Mouse (Mus musculus): ENCODE results near the gene Ccdc88a. TPM values are rescaled to one million over a fixed set of nuclear protein-coding genes. Genes with fewer than 3 reads are reported as not detected.

Gene Ccdc88a
- polyA plus RNA-seq, 1 experiment from 2014 or later: 72.2 TPM

GRCm38 (mm10) chr11:29378751-29379150 is 5.3 kb downstream of the Ccdc88a start:
- Histone ChIP-seq H3K36me3 (peaks cover 6% of the 10 kb centered on the region; the same call in 1 of the 2 replicates), H3K27me3 (no peaks in the 10 kb centered on the region), H3K9ac (replicated peaks) (no peak overlapping the region), H3K4me2 (no peak overlapping the region), H3K4me1 (replicated peaks) (peaks cover 6% of the 10 kb centered on the region), H3K27ac (no peak overlapping the region), H3K9me3 (no peaks in the 10 kb centered on the region), H3K4me3 (replicated peaks) (no peak overlapping the region)
- no peak for ATAC-seq (ENCODE audit: insufficient number of reproducible peaks, insufficient read depth, low FRiP score, low TSS enrichment, low read depth)
- 84% methylated on average over 1 of the region's 1 CpGs for WGBS

- no peak overlapping the region for H3K4me3 ChIP-seq (replicated peaks)
- H3K9me3 ChIP-seq: no peaks in the 10 kb centered on the region
- H3K4me1 ChIP-seq (replicated peaks): no peaks in the 10 kb centered on the region
- H3K4me2 ChIP-seq: no peak overlapping the region
- H3K27ac ChIP-seq: no peak overlapping the region
- ATAC-seq (ENCODE audit: insufficient number of reproducible peaks, insufficient read depth, low FRiP score, low TSS enrichment, low read depth): no peak
- 0 out of 2 replicates have a peak, but pooled peaks cover 3% of the 10 kb centered on the region for H3K36me3 ChIP-seq
- WGBS: 82% methylated on average over 2 of the region's 2 CpGs
- no peak overlapping the region for H3K9ac ChIP-seq (replicated peaks)
- no peaks in the 10 kb centered on the region for H3K27me3 ChIP-seq
These were observed 10.0 kb downstream of the Ccdc88a start for GRCm38 (mm10) chr11:29383493-29383892.

GRCm38 (mm10) chr11:29384001-29384400 is 10.5 kb downstream of the Ccdc88a start:
- WGBS: 78% methylated on average over 1 of the region's 1 CpGs
- H3K27me3 ChIP-seq: no peaks in the 10 kb centered on the region
- H3K36me3 ChIP-seq: 0 out of 2 replicates have a peak, but pooled peaks cover 3% of the 10 kb centered on the region
- no peaks in the 10 kb centered on the region for H3K9me3 ChIP-seq
- no peak for ATAC-seq (ENCODE audit: insufficient number of reproducible peaks, insufficient read depth, low FRiP score, low TSS enrichment, low read depth)
- no peak overlapping the region for H3K4me2 ChIP-seq
- H3K4me1 ChIP-seq (replicated peaks): no peaks in the 10 kb centered on the region
- H3K4me3 ChIP-seq (replicated peaks): no peak overlapping the region
- H3K9ac ChIP-seq (replicated peaks): no peak overlapping the region
- no peak overlapping the region for H3K27ac ChIP-seq

- Histone ChIP-seq H3K27ac (no peak overlapping the region), H3K4me1 (replicated peaks) (no peaks in the 10 kb centered on the region), H3K36me3 (0 out of 2 replicates have a peak, but pooled peaks cover 3% of the 10 kb centered on the region), H3K27me3 (no peaks in the 10 kb centered on the region), H3K9ac (replicated peaks) (no peak overlapping the region), H3K4me3 (replicated peaks) (no peak overlapping the region), H3K9me3 (no peaks in the 10 kb centered on the region), H3K4me2 (no peak overlapping the region)
- 80% methylated on average over 3 of the region's 3 CpGs for WGBS
- ATAC-seq (ENCODE audit: insufficient number of reproducible peaks, insufficient read depth, low FRiP score, low TSS enrichment, low read depth): no peak
These were observed 11.2 kb downstream of the Ccdc88a start for GRCm38 (mm10) chr11:29384617-29385016.

- 78% methylated on average over 4 of the region's 4 CpGs for WGBS
- Histone ChIP-seq H3K4me2 (no peak overlapping the region), H3K36me3 (0 out of 2 replicates have a peak, but pooled peaks cover 4% of the 10 kb centered on the region), H3K9me3 (no peaks in the 10 kb centered on the region), H3K27me3 (no peaks in the 10 kb centered on the region), H3K4me3 (replicated peaks) (no peak overlapping the region), H3K9ac (replicated peaks) (no peak overlapping the region), H3K27ac (no peak overlapping the region), H3K4me1 (replicated peaks) (no peaks in the 10 kb centered on the region)
- ATAC-seq (ENCODE audit: insufficient number of reproducible peaks, insufficient read depth, low FRiP score, low TSS enrichment, low read depth): no peak
These were observed 16.5 kb downstream of the Ccdc88a start for GRCm38 (mm10) chr11:29389913-29390312.

- Histone ChIP-seq H3K9ac (replicated peaks) (no peak overlapping the region), H3K9me3 (no peaks in the 10 kb centered on the region), H3K4me2 (no peak overlapping the region), H3K36me3 (0 out of 2 replicates have a peak, but pooled peaks cover 4% of the 10 kb centered on the region), H3K27me3 (no peaks in the 10 kb centered on the region), H3K4me1 (replicated peaks) (no peaks in the 10 kb centered on the region), H3K27ac (no peak overlapping the region), H3K4me3 (replicated peaks) (no peak overlapping the region)
- ATAC-seq (ENCODE audit: insufficient number of reproducible peaks, insufficient read depth, low FRiP score, low TSS enrichment, low read depth): no peak
- WGBS: 93% methylated on average over 3 of the region's 3 CpGs
These were observed 21.8 kb downstream of the Ccdc88a start for GRCm38 (mm10) chr11:29395135-29395746.

- Histone ChIP-seq H3K27ac (no peak overlapping the region), H3K4me3 (replicated peaks) (no peak overlapping the region), H3K4me2 (no peak overlapping the region), H3K4me1 (replicated peaks) (no peaks in the 10 kb centered on the region), H3K9ac (replicated peaks) (no peak overlapping the region), H3K36me3 (peaks cover 4% of the 10 kb centered on the region; the same call in 1 of the 2 replicates), H3K9me3 (no peaks in the 10 kb centered on the region), H3K27me3 (no peaks in the 10 kb centered on the region)
- no peak for ATAC-seq (ENCODE audit: insufficient number of reproducible peaks, insufficient read depth, low FRiP score, low TSS enrichment, low read depth)
- WGBS: 89% methylated on average over 2 of the region's 2 CpGs
These were observed 26.9 kb downstream of the Ccdc88a start for GRCm38 (mm10) chr11:29400374-29400773.

GRCm38 (mm10) chr11:29406292-29406691 is 32.8 kb downstream of the Ccdc88a start:
- Histone ChIP-seq H3K27me3 (no peaks in the 10 kb centered on the region), H3K4me2 (no peak overlapping the region), H3K4me3 (replicated peaks) (no peak overlapping the region), H3K9me3 (0 out of 2 replicates have a peak, but pooled peaks cover 3% of the 10 kb centered on the region), H3K9ac (replicated peaks) (no peak overlapping the region), H3K36me3 (peaks cover 1% of the 10 kb centered on the region; the same call in 1 of the 2 replicates), H3K27ac (no peak overlapping the region), H3K4me1 (replicated peaks) (no peaks in the 10 kb centered on the region)
- ATAC-seq (ENCODE audit: insufficient number of reproducible peaks, insufficient read depth, low FRiP score, low TSS enrichment, low read depth): no peak

- Histone ChIP-seq H3K27ac (no peak overlapping the region), H3K36me3 (peaks cover 8% of the 10 kb centered on the region; the same call in 1 of the 2 replicates), H3K4me2 (no peak overlapping the region), H3K4me3 (replicated peaks) (no peak overlapping the region), H3K9me3 (no peaks in the 10 kb centered on the region), H3K27me3 (no peaks in the 10 kb centered on the region), H3K4me1 (replicated peaks) (no peaks in the 10 kb centered on the region), H3K9ac (replicated peaks) (no peak overlapping the region)
- no peak for ATAC-seq (ENCODE audit: insufficient number of reproducible peaks, insufficient read depth, low FRiP score, low TSS enrichment, low read depth)
- WGBS: 89% methylated on average over 3 of the region's 3 CpGs
These were observed 50.0 kb downstream of the Ccdc88a start for GRCm38 (mm10) chr11:29423496-29423895.

- no peaks in the 10 kb centered on the region for H3K27me3 ChIP-seq
- no peak for ATAC-seq (ENCODE audit: insufficient number of reproducible peaks, insufficient read depth, low FRiP score, low TSS enrichment, low read depth)
- H3K9me3 ChIP-seq: no peaks in the 10 kb centered on the region
- 83% methylated on average over 3 of the region's 3 CpGs for WGBS
- H3K4me3 ChIP-seq (replicated peaks): no peak overlapping the region
- H3K4me2 ChIP-seq: no peak overlapping the region
- no peak overlapping the region for H3K9ac ChIP-seq (replicated peaks)
- no peak overlapping the region for H3K27ac ChIP-seq
- peaks cover 28% of the 10 kb centered on the region for H3K36me3 ChIP-seq
- no peaks in the 10 kb centered on the region for H3K4me1 ChIP-seq (replicated peaks)
These were observed 55.3 kb downstream of the Ccdc88a start for GRCm38 (mm10) chr11:29428774-29429173.

- H3K9ac ChIP-seq (replicated peaks): no peak overlapping the region
- 95% methylated on average over 1 of the region's 1 CpGs for WGBS
- no peaks in the 10 kb centered on the region for H3K27me3 ChIP-seq
- no peak overlapping the region for H3K4me3 ChIP-seq (replicated peaks)
- H3K4me1 ChIP-seq (replicated peaks): no peaks in the 10 kb centered on the region
- no peak for ATAC-seq (ENCODE audit: insufficient number of reproducible peaks, insufficient read depth, low FRiP score, low TSS enrichment, low read depth)
- H3K36me3 ChIP-seq: peaks cover 27% of the 10 kb centered on the region
- no peaks in the 10 kb centered on the region for H3K9me3 ChIP-seq
- no peak overlapping the region for H3K27ac ChIP-seq
- no peak overlapping the region for H3K4me2 ChIP-seq
These were observed 57.6 kb downstream of the Ccdc88a start for GRCm38 (mm10) chr11:29431011-29431410.

GRCm38 (mm10) chr11:29448741-29449140 is 75.3 kb downstream of the Ccdc88a start:
- Histone ChIP-seq H3K9me3 (no peaks in the 10 kb centered on the region), H3K4me3 (replicated peaks) (no peak overlapping the region), H3K36me3 (peaks cover 21% of the 10 kb centered on the region), H3K4me2 (no peak overlapping the region), H3K4me1 (replicated peaks) (no peaks in the 10 kb centered on the region), H3K9ac (replicated peaks) (no peak overlapping the region), H3K27me3 (no peaks in the 10 kb centered on the region), H3K27ac (no peak overlapping the region)
- no peak for ATAC-seq (ENCODE audit: insufficient number of reproducible peaks, insufficient read depth, low FRiP score, low TSS enrichment, low read depth)
- 84% methylated on average over 2 of the region's 2 CpGs for WGBS

Measured in limb, embryonic 12.5 days (tissue).